Comparison of ENCODE assay signal across 20 mouse cellular contexts in the genomic region with DNA sequence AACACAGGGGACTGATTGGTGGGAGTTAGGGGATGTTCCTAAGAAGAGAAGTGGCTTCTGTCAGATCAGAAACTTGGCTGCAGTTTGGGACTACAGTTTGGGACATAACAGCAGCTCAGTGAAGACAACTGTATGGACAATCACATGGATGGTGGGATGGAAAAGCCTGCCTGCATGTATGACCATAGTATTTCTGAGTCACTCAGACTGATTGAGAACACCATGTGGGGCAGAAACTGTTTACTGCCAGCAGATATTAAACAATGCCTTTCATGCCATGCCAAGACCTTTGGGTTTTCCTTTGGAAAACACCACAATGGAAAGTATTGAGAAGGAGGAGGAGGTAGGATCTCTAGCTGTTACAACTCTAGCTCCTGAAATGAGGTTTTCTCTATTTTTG.
DNase-seq lines count a peak whose midpoint lies in the region; ATAC-seq and TF ChIP-seq lines count a peak whose summit lies in the region.
"Had no signal": no experiment of that assay in that cellular context is flagged by ENCODE, and none has a peak within 500 bp of the region (broad histone marks: within the 10 kb centered on the region; RNA-seq: fewer than 3 reads in every experiment).

No protein-coding gene starts in this region.

- TF ChIP-seq POLR2A in myocyte (IDR thresholded peaks at IDR 0.05; ENCODE audit: insufficient read length, low read depth) = no peak

- no peaks in the 10 kb centered on the region for H3K36me3 ChIP-seq in forebrain, embryonic 14.5 days (ENCODE audit: control insufficient read depth, insufficient read depth, low read length)
- no peaks in the 10 kb centered on the region for H3K36me3 ChIP-seq in forebrain, embryonic 11.5 days (ENCODE audit: control insufficient read depth, insufficient read depth, low read length)
- H3K36me3 ChIP-seq in myocyte (ENCODE audit: control insufficient read depth, insufficient read depth) = no peaks in the 10 kb centered on the region
- H3K36me3 ChIP-seq: embryonic facial prominence, embryonic 12.5 days; G1E; hindbrain, embryonic 12.5 days had no signal

- H3ac ChIP-seq in myocyte (ENCODE audit: control insufficient read depth, insufficient read length) = no peak overlapping the region

- H3K27me3 ChIP-seq in forebrain, embryonic 14.5 days (replicated peaks; ENCODE audit: control insufficient read depth, insufficient read depth, low read length) = no peaks in the 10 kb centered on the region
- no peaks in the 10 kb centered on the region for H3K27me3 ChIP-seq in forebrain, embryonic 11.5 days (ENCODE audit: control insufficient read depth, insufficient read depth, low read length)
- H3K27me3 ChIP-seq in myocyte (ENCODE audit: control insufficient read depth, insufficient read depth, insufficient read length) = no peaks in the 10 kb centered on the region
- H3K27me3 ChIP-seq: embryonic facial prominence, embryonic 12.5 days; hindbrain, embryonic 12.5 days; Patski had no signal

- no peaks in the 10 kb centered on the region for H3K79me2 ChIP-seq in myocyte (ENCODE audit: control insufficient read depth, insufficient read depth)

- no peaks in the 10 kb centered on the region for H3K9me3 ChIP-seq in forebrain, embryonic 14.5 days (replicated peaks; ENCODE audit: control insufficient read depth, low read length)
- H3K9me3 ChIP-seq in forebrain, embryonic 11.5 days (ENCODE audit: control insufficient read depth, low read length) = no peaks in the 10 kb centered on the region
- H3K9me3 ChIP-seq: embryonic facial prominence, embryonic 12.5 days; G1E; hindbrain, embryonic 12.5 days had no signal

- peak overlapping the region; percentile 56; the same call in 1 of the 2 replicates for H3K27ac ChIP-seq in forebrain, embryonic 14.5 days (ENCODE audit: low read depth, low read length)
- H3K27ac ChIP-seq in forebrain, embryonic 11.5 days (ENCODE audit: low read depth, low read length) = no peak overlapping the region
- H3K27ac ChIP-seq: embryonic facial prominence, embryonic 12.5 days; hindbrain, embryonic 12.5 days had no signal

- H3K4me2 ChIP-seq in forebrain, embryonic 14.5 days (ENCODE audit: low read length) = no peak overlapping the region
- H3K4me2 ChIP-seq in forebrain, embryonic 11.5 days (ENCODE audit: low read depth, low read length, severe bottlenecking) = no peak overlapping the region
- peak overlapping the region; percentile 12 for H3K4me2 ChIP-seq in myocyte (ENCODE audit: low read depth)
- H3K4me2 ChIP-seq: embryonic facial prominence, embryonic 12.5 days; hindbrain, embryonic 12.5 days had no signal

- H3K4me1 ChIP-seq in forebrain, embryonic 14.5 days (ENCODE audit: control insufficient read depth, insufficient read depth, low read length) = no peaks in the 10 kb centered on the region; the same call in 1 of the 2 replicates
- H3K4me1 ChIP-seq in forebrain, embryonic 11.5 days (replicated peaks; ENCODE audit: control insufficient read depth, insufficient read depth, low read length) = no peaks in the 10 kb centered on the region

- H3K9ac ChIP-seq in forebrain, embryonic 14.5 days (ENCODE audit: low read length) = no peak overlapping the region
- no peak overlapping the region for H3K9ac ChIP-seq in forebrain, embryonic 11.5 days (ENCODE audit: low read length)
- H3K9ac ChIP-seq: embryonic facial prominence, embryonic 12.5 days; hindbrain, embryonic 12.5 days had no signal

- DNase-seq in forebrain, embryonic 14.5 days (ENCODE audit: low spot score) = no peak
- DNase-seq in forebrain, embryonic 11.5 days (ENCODE audit: low spot score) = no peak
- peak; percentile 25 for DNase-seq in 3T3-L1 (ENCODE audit: low read depth, low spot score)
- DNase-seq in Muller cell, postnatal 12 days (ENCODE audit: inconsistent ontology term) = peak; percentile 19
- no peak for DNase-seq in cerebellum, postnatal 14 days
- DNase-seq: adrenal gland, postnatal 14 days; cerebellum, postnatal 25 days; gastrocnemius, postnatal 36 days; heart, adult 11 months; heart, postnatal 10 days; heart, postnatal 4 days; kidney, adult 2 months had no signal

- no peak for ATAC-seq in forebrain, embryonic 14.5 days
- no peak for ATAC-seq in forebrain, embryonic 11.5 days (replicated peaks; ENCODE audit: low FRiP score)
- ATAC-seq: activated CD4-positive, CD25-positive, alpha-beta regulatory T cell, adult 4 months; CD4-positive, CD25-positive, alpha-beta regulatory T cell, adult 4 months; intestine, embryonic 16.5 days; Patski had no signal

- H3K4me3 ChIP-seq in forebrain, embryonic 14.5 days (ENCODE audit: low read depth, low read length) = no peak overlapping the region
- H3K4me3 ChIP-seq in forebrain, embryonic 11.5 days (ENCODE audit: low read depth, low read length) = no peak overlapping the region
- no peak overlapping the region for H3K4me3 ChIP-seq in myocyte
- H3K4me3 ChIP-seq: embryonic facial prominence, embryonic 12.5 days; hindbrain, embryonic 12.5 days had no signal

TF ChIP-seq in myocyte, 11 proteins besides CTCF, POLR2A, EP300 and RAD21:
- TF ChIP-seq MYOD1 (IDR thresholded peaks at IDR 0.05; ENCODE audit: control insufficient read depth in 1 of 3, insufficient read length in 2 of 3, low read depth in 2 of 3) = peak in 2 of 3 experiments; percentile 77 to 78
- no peak for TF ChIP-seq CEBPB (IDR thresholded peaks at IDR 0.05; ENCODE audit: insufficient read depth, poor library complexity, severe bottlenecking)

Comparison
In these comparisons a context has a peak if more than half of its experiments do, and no peak if none do; other contexts are left out.
1. DNase-seq: peak in 3T3-L1 (single experiment) and Muller cell, postnatal 12 days (single experiment); none in forebrain, embryonic 14.5 days (single experiment), forebrain, embryonic 11.5 days (single experiment) and cerebellum, postnatal 14 days (0 of 2).